Mouse (Mus musculus) kidney, adult 2 months (tissue): ENCODE results near the gene 1700088E04Rik.

ENCODE experiments used
- CTCF ChIP-seq: fragments of 200-500 bp; conservative IDR thresholded peaks from 2 replicates; pipeline ENCODE4 v1.5.1; 2011; ENCODE audit warnings: low read depth, mild to moderate bottlenecking, control low read depth, low read length, moderate library complexity, mixed read lengths; ENCODE audit not compliant: insufficient read depth, insufficient read length
- POLR2A ChIP-seq: fragments of 200-500 bp; IDR thresholded peaks from one replicate; pipeline ENCODE4 v1.6.1; 2011; ENCODE audit warnings: low read depth, low read length, control low read depth

- TF ChIP-seq POLR2A (no peak), CTCF (no peak)
Measured at GRCm38 (mm10) chr15:79097135-79097534, 43.9 kb downstream of the 1700088E04Rik start.
